Mouse (Mus musculus): ENCODE measurements around the gene Heg1.

DNA sequence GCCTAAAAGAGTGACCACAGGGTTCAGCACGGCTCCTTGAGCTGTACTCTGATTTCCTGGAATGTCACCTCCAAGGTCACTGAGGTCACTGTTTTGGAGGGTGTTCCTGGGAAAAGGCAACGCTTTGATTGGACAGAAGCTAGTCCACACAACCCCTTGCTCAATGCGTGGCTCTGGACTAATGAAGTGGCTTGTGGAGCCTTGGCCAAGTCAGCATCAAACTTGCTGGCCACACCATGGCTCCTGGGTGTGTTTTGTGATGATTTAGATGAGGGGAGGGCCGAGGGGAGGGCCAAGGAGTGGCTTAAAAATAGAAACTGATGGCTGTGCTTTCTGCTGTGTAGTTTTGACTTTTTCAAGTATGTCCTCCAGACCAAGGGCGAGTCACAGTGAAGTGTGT is 24.0 kb upstream of the Heg1 start:
- no peak for TF ChIP-seq EP300 (optimal IDR thresholded peaks at IDR 0.05)
- no peak for TF ChIP-seq CTCF (IDR thresholded peaks at IDR 0.05; ENCODE audit: low read depth)

Data from stomach, postnatal 0 days (tissue).